Mouse (Mus musculus): Measurements from ENCODE around the gene Olfr370. TPM values are rescaled to one million over a fixed set of nuclear protein-coding genes. Genes with fewer than 3 reads are reported as not detected.

The Olfr370 gene
- polyA plus RNA-seq, 1 experiment from 2014 or later = 0.06 TPM

- Histone ChIP-seq H3K4me3 (ENCODE audit: low read length) (no peak overlapping the region), H3K4me2 (ENCODE audit: low read length) (no peak overlapping the region), H3K9me3 (ENCODE audit: control insufficient read depth, low read length) (no peaks in the 10 kb centered on the region), H3K27ac (ENCODE audit: low read depth, low read length) (no peak overlapping the region), H3K9ac (ENCODE audit: low read depth, low read length) (no peak overlapping the region), H3K36me3 (ENCODE audit: control insufficient read depth, insufficient read depth, low read length) (0 out of 2 replicates have a peak, but pooled peaks cover 2% of the 10 kb centered on the region), H3K27me3 (replicated peaks; ENCODE audit: control insufficient read depth, insufficient read depth, low read length) (no peaks in the 10 kb centered on the region), H3K4me1 (ENCODE audit: control insufficient read depth, insufficient read depth, low read depth, low read length) (peaks cover 49% of the 10 kb centered on the region)
- WGBS = 91% methylated on average over 8 of the region's 8 CpGs
- no peak for ATAC-seq
These were observed 45.2 kb downstream of the Olfr370 start for GRCm38 (mm10) chr8:83580826-83581225.

GRCm38 (mm10) chr8:83582226-83582625 lies 46.6 kb downstream of the Olfr370 start:
- ATAC-seq = no peak
- Histone ChIP-seq H3K9me3 (ENCODE audit: control insufficient read depth, low read length) (no peaks in the 10 kb centered on the region), H3K4me1 (ENCODE audit: control insufficient read depth, insufficient read depth, low read depth, low read length) (peaks cover 36% of the 10 kb centered on the region), H3K4me2 (ENCODE audit: low read length) (no peak overlapping the region), H3K27me3 (replicated peaks; ENCODE audit: control insufficient read depth, insufficient read depth, low read length) (no peaks in the 10 kb centered on the region), H3K4me3 (ENCODE audit: low read length) (no peak overlapping the region), H3K36me3 (ENCODE audit: control insufficient read depth, insufficient read depth, low read length) (0 out of 2 replicates have a peak, but pooled peaks cover 2% of the 10 kb centered on the region), H3K27ac (ENCODE audit: low read depth, low read length) (no peak overlapping the region), H3K9ac (ENCODE audit: low read depth, low read length) (no peak overlapping the region)
- 78% methylated on average over 8 of the region's 8 CpGs for WGBS

- no peak overlapping the region for H3K9ac ChIP-seq (ENCODE audit: low read depth, low read length)
- 87% methylated on average over 15 of the region's 15 CpGs for WGBS
- H3K36me3 ChIP-seq (ENCODE audit: control insufficient read depth, insufficient read depth, low read length) = peaks cover 3% of the 10 kb centered on the region; the same call in 1 of the 2 replicates
- no peak overlapping the region for H3K4me3 ChIP-seq (ENCODE audit: low read length)
- H3K4me1 ChIP-seq (ENCODE audit: control insufficient read depth, insufficient read depth, low read depth, low read length) = peaks cover 38% of the 10 kb centered on the region
- no peak overlapping the region for H3K4me2 ChIP-seq (ENCODE audit: low read length)
- H3K9me3 ChIP-seq (ENCODE audit: control insufficient read depth, low read length) = no peaks in the 10 kb centered on the region
- ATAC-seq = no peak
- no peaks in the 10 kb centered on the region for H3K27me3 ChIP-seq (replicated peaks; ENCODE audit: control insufficient read depth, insufficient read depth, low read length)
- H3K27ac ChIP-seq (ENCODE audit: low read depth, low read length) = no peak overlapping the region
These were observed 47.7 kb downstream of the Olfr370 start for GRCm38 (mm10) chr8:83583236-83583635.

GRCm38 (mm10) chr8:83584771-83585170 lies 49.2 kb downstream of the Olfr370 start:
- WGBS = 92% methylated on average over 1 of the region's 1 CpGs
- no peak for ATAC-seq
- Histone ChIP-seq H3K4me2 (ENCODE audit: low read length) (no peak overlapping the region), H3K9ac (ENCODE audit: low read depth, low read length) (no peak overlapping the region), H3K27me3 (replicated peaks; ENCODE audit: control insufficient read depth, insufficient read depth, low read length) (no peaks in the 10 kb centered on the region), H3K9me3 (ENCODE audit: control insufficient read depth, low read length) (no peaks in the 10 kb centered on the region), H3K36me3 (ENCODE audit: control insufficient read depth, insufficient read depth, low read length) (peaks cover 3% of the 10 kb centered on the region; the same call in 1 of the 2 replicates), H3K4me3 (ENCODE audit: low read length) (no peak overlapping the region), H3K4me1 (ENCODE audit: control insufficient read depth, insufficient read depth, low read depth, low read length) (peaks cover 40% of the 10 kb centered on the region), H3K27ac (ENCODE audit: low read depth, low read length) (no peak overlapping the region)

- H3K4me1 ChIP-seq (ENCODE audit: control insufficient read depth, insufficient read depth, low read depth, low read length) = peaks cover 42% of the 10 kb centered on the region
- no peaks in the 10 kb centered on the region for H3K27me3 ChIP-seq (replicated peaks; ENCODE audit: control insufficient read depth, insufficient read depth, low read length)
- H3K27ac ChIP-seq (ENCODE audit: low read depth, low read length) = no peak overlapping the region
- WGBS = 76% methylated on average over 3 of the region's 3 CpGs
- no peaks in the 10 kb centered on the region for H3K9me3 ChIP-seq (ENCODE audit: control insufficient read depth, low read length)
- no peak for ATAC-seq
- peaks cover 3% of the 10 kb centered on the region; the same call in 1 of the 2 replicates for H3K36me3 ChIP-seq (ENCODE audit: control insufficient read depth, insufficient read depth, low read length)
- no peak overlapping the region for H3K4me3 ChIP-seq (ENCODE audit: low read length)
- H3K9ac ChIP-seq (ENCODE audit: low read depth, low read length) = no peak overlapping the region
- H3K4me2 ChIP-seq (ENCODE audit: low read length) = no peak overlapping the region
These were observed 49.8 kb downstream of the Olfr370 start for GRCm38 (mm10) chr8:83585333-83585732.

- Histone ChIP-seq H3K27me3 (replicated peaks; ENCODE audit: control insufficient read depth, insufficient read depth, low read length) (no peaks in the 10 kb centered on the region), H3K36me3 (ENCODE audit: control insufficient read depth, insufficient read depth, low read length) (peaks cover 3% of the 10 kb centered on the region; the same call in 1 of the 2 replicates), H3K4me3 (ENCODE audit: low read length) (no peak overlapping the region), H3K4me2 (ENCODE audit: low read length) (no peak overlapping the region), H3K27ac (ENCODE audit: low read depth, low read length) (no peak overlapping the region), H3K9me3 (ENCODE audit: control insufficient read depth, low read length) (no peaks in the 10 kb centered on the region), H3K4me1 (ENCODE audit: control insufficient read depth, insufficient read depth, low read depth, low read length) (peaks cover 54% of the 10 kb centered on the region), H3K9ac (ENCODE audit: low read depth, low read length) (no peak overlapping the region)
- 93% methylated on average over 6 of the region's 6 CpGs for WGBS
- ATAC-seq = no peak
These were observed 52.1 kb downstream of the Olfr370 start for GRCm38 (mm10) chr8:83587644-83588043.

GRCm38 (mm10) chr8:83588886-83589285 lies 53.3 kb downstream of the Olfr370 start:
- 0 out of 2 replicates have a peak overlapping the region, but pooled peaks have one; percentile 1 for H3K4me2 ChIP-seq (ENCODE audit: low read length)
- H3K9ac ChIP-seq (ENCODE audit: low read depth, low read length) = no peak overlapping the region

GRCm38 (mm10) chr8:83590488-83591023 lies 55.0 kb downstream of the Olfr370 start:
- 79% methylated on average over 7 of the region's 7 CpGs for WGBS
- no peak overlapping the region for H3K27ac ChIP-seq (ENCODE audit: low read depth, low read length)
- peaks cover 3% of the 10 kb centered on the region; the same call in 1 of the 2 replicates for H3K36me3 ChIP-seq (ENCODE audit: control insufficient read depth, insufficient read depth, low read length)
- peaks cover 54% of the 10 kb centered on the region for H3K4me1 ChIP-seq (ENCODE audit: control insufficient read depth, insufficient read depth, low read depth, low read length)
- no peaks in the 10 kb centered on the region for H3K27me3 ChIP-seq (replicated peaks; ENCODE audit: control insufficient read depth, insufficient read depth, low read length)
- H3K9me3 ChIP-seq (ENCODE audit: control insufficient read depth, low read length) = no peaks in the 10 kb centered on the region
- H3K4me2 ChIP-seq (ENCODE audit: low read length) = peak overlapping the region; percentile 88
- no peak overlapping the region for H3K4me3 ChIP-seq (ENCODE audit: low read length)
- H3K9ac ChIP-seq (ENCODE audit: low read depth, low read length) = no peak overlapping the region
- no peak for ATAC-seq

More at GRCm38 (mm10) chr8:83588886-83589285, 53.3 kb downstream of the Olfr370 start:
- ATAC-seq = no peak
- H3K4me3 ChIP-seq (ENCODE audit: low read length) = no peak overlapping the region
- H3K27ac ChIP-seq (ENCODE audit: low read depth, low read length) = no peak overlapping the region
- H3K9me3 ChIP-seq (ENCODE audit: control insufficient read depth, low read length) = no peaks in the 10 kb centered on the region
- WGBS = 93% methylated on average over 5 of the region's 5 CpGs
- peaks cover 54% of the 10 kb centered on the region for H3K4me1 ChIP-seq (ENCODE audit: control insufficient read depth, insufficient read depth, low read depth, low read length)
- no peaks in the 10 kb centered on the region for H3K27me3 ChIP-seq (replicated peaks; ENCODE audit: control insufficient read depth, insufficient read depth, low read length)
- H3K36me3 ChIP-seq (ENCODE audit: control insufficient read depth, insufficient read depth, low read length) = peaks cover 3% of the 10 kb centered on the region; the same call in 1 of the 2 replicates

GRCm38 (mm10) chr8:83592682-83593081 lies 57.1 kb downstream of the Olfr370 start:
- 63% methylated on average over 3 of the region's 3 CpGs for WGBS
- H3K4me2 ChIP-seq (ENCODE audit: low read length) = peak overlapping the region; percentile 88
- no peaks in the 10 kb centered on the region for H3K27me3 ChIP-seq (replicated peaks; ENCODE audit: control insufficient read depth, insufficient read depth, low read length)
- peak overlapping the region; percentile 94 for H3K9ac ChIP-seq (ENCODE audit: low read depth, low read length)
- no peak overlapping the region; the same call in 1 of the 2 replicates for H3K27ac ChIP-seq (ENCODE audit: low read depth, low read length)
- no peaks in the 10 kb centered on the region for H3K9me3 ChIP-seq (ENCODE audit: control insufficient read depth, low read length)
- H3K36me3 ChIP-seq (ENCODE audit: control insufficient read depth, insufficient read depth, low read length) = peaks cover 3% of the 10 kb centered on the region; the same call in 1 of the 2 replicates
- peaks cover 49% of the 10 kb centered on the region for H3K4me1 ChIP-seq (ENCODE audit: control insufficient read depth, insufficient read depth, low read depth, low read length)
- peak overlapping the region; percentile 95 for H3K4me3 ChIP-seq (ENCODE audit: low read length)
- ATAC-seq = no peak
